Mouse (Mus musculus): ENCODE results near the gene Cidec.

GRCm38 (mm10) chr6:113478906-113479305 lies 43.3 kb upstream of the Cidec start:
- no peak for TF ChIP-seq CTCF (IDR thresholded peaks at IDR 0.05)
- TF ChIP-seq EP300 (IDR thresholded peaks at IDR 0.05), result no peak

Data from lung, postnatal 0 days (tissue).